Mouse (Mus musculus) CD4-positive, CD25-positive, alpha-beta regulatory T cell, adult 4 months (primary cell): ENCODE data around the gene Opcml. TPM values are rescaled to one million over a fixed set of nuclear protein-coding genes. Genes with fewer than 3 reads are reported as not detected.

Experiments
- ATAC-seq: one replicate; pipeline ENCODE4 v1.8.0; 2017
- polyA plus RNA-seq, 2 experiments: library from polyadenylated mRNA; unstranded; fragments of 100-300 nt; shearing (Covaris generic); gene quantifications; one replicate each; pipeline ENCODE4 v1.2.1; 2017

Opcml gene
- polyA plus RNA-seq, 2 experiments from 2014 or later: not detected

- ATAC-seq: no peak
Measured at GRCm38 (mm10) chr9:28800100-28800499, 1009.5 kb downstream of the Opcml start.

GRCm38 (mm10) chr9:28806666-28807065 is 1016.1 kb downstream of the Opcml start:
- ATAC-seq: no peak

GRCm38 (mm10) chr9:28822060-28822459 is 1031.5 kb downstream of the Opcml start:
- ATAC-seq: no peak

- no peak for ATAC-seq
Measured at GRCm38 (mm10) chr9:28822466-28822865, 1031.9 kb downstream of the Opcml start.

GRCm38 (mm10) chr9:28825821-28826220 is 1035.2 kb downstream of the Opcml start:
- ATAC-seq: no peak

GRCm38 (mm10) chr9:28845961-28846570 is 1055.5 kb downstream of the Opcml start:
- ATAC-seq: no peak

- no peak for ATAC-seq
Measured at GRCm38 (mm10) chr9:28855826-28856225, 1065.3 kb downstream of the Opcml start.

- ATAC-seq: no peak
Measured at GRCm38 (mm10) chr9:28861983-28862382, 1071.4 kb downstream of the Opcml start.

- ATAC-seq: no peak
Measured at GRCm38 (mm10) chr9:28867256-28867655, 1076.7 kb downstream of the Opcml start.

GRCm38 (mm10) chr9:28870478-28870877 is 1079.9 kb downstream of the Opcml start:
- no peak for ATAC-seq

GRCm38 (mm10) chr9:28882566-28882965 is 1092.0 kb downstream of the Opcml start:
- no peak for ATAC-seq

GRCm38 (mm10) chr9:28891611-28892010 is 1101.0 kb downstream of the Opcml start:
- no peak for ATAC-seq

GRCm38 (mm10) chr9:28903291-28903690 is 1112.7 kb downstream of the Opcml start:
- ATAC-seq: no peak

GRCm38 (mm10) chr9:28909738-28910137 is 1119.2 kb downstream of the Opcml start:
- ATAC-seq: no peak

GRCm38 (mm10) chr9:28911571-28912185 is 1121.1 kb downstream of the Opcml start:
- ATAC-seq: no peak

GRCm38 (mm10) chr9:28932069-28932468 is 1141.5 kb downstream of the Opcml start:
- ATAC-seq: no peak

GRCm38 (mm10) chr9:28937163-28937562 is 1146.6 kb downstream of the Opcml start:
- no peak for ATAC-seq

- ATAC-seq: no peak
Measured at GRCm38 (mm10) chr9:28937980-28938379, 1147.4 kb downstream of the Opcml start.

GRCm38 (mm10) chr9:28940901-28941300 is 1150.3 kb downstream of the Opcml start:
- no peak for ATAC-seq

GRCm38 (mm10) chr9:28969455-28969854 is 1178.9 kb downstream of the Opcml start:
- ATAC-seq: no peak
